Mouse (Mus musculus) spleen, adult 2 months (tissue): ENCODE data around the gene 9530003J23Rik. TPM values are rescaled to one million over a fixed set of nuclear protein-coding genes. Genes with fewer than 3 reads are reported as not detected.
"Not testable (repeated sequence)": the region's sequence is repeated elsewhere in the genome, so short reads cannot be mapped to it uniquely, and the experiment has no call there.

Source experiments
- DNase-seq, 2 experiments: peaks; one replicate each; pipeline versions ENCODE4 v3.0.0 to v3.0.0-alpha.2; 2012 to 2021; ENCODE audit warnings: low spot score in 2 of 2, low read depth in 1 of 2
- H3K27ac ChIP-seq: fragments of 200-500 bp; 2 replicates; pipeline ENCODE4 v1.5.1; 2012; ENCODE audit warnings: low read length, inconsistent platforms; ENCODE audit not compliant: insufficient read depth
- H3K27me3 ChIP-seq: fragments of 200-500 bp; 2 replicates; pipeline ENCODE4 v1.6.1; 2012; ENCODE audit warnings: mild to moderate bottlenecking, moderate library complexity, low read length, inconsistent platforms; ENCODE audit not compliant: control insufficient read depth, insufficient read depth
- H3K36me3 ChIP-seq: fragments of 200-500 bp; 2 replicates; pipeline ENCODE4 v1.6.1; 2012; ENCODE audit warnings: mild to moderate bottlenecking, low read length, inconsistent platforms; ENCODE audit not compliant: control insufficient read depth, insufficient read depth
- H3K4me1 ChIP-seq: fragments of 200-500 bp; 2 replicates; pipeline ENCODE4 v1.6.1; 2011; ENCODE audit warnings: inconsistent platforms; ENCODE audit not compliant: control insufficient read depth, insufficient read depth, insufficient read length
- H3K4me3 ChIP-seq: fragments of 200-500 bp; 2 replicates; pipeline ENCODE4 v1.5.1; 2011; ENCODE audit warnings: mild to moderate bottlenecking, inconsistent platforms; ENCODE audit not compliant: insufficient read depth, insufficient read length; ENCODE audit errors: extremely low read depth
- CTCF ChIP-seq: fragments of 200-500 bp; IDR thresholded peaks from 2 replicates; pipeline ENCODE4 v1.5.1; 2011; ENCODE audit warnings: mild to moderate bottlenecking, inconsistent platforms; ENCODE audit not compliant: insufficient read depth, insufficient read length, insufficient replicate concordance; ENCODE audit errors: extremely low read depth
- POLR2A ChIP-seq: fragments of 200-500 bp; IDR thresholded peaks from 2 replicates; pipeline ENCODE4 v1.6.1; 2011; ENCODE audit warnings: low read depth, low read length, inconsistent platforms
- WGBS: fragments of 180-500 bp; shearing (Covaris S2); methylation state at CpG from one replicate; pipeline ENCODE4 v1.1.7; 2018; 5-methylcytosine and 5-hydroxymethylcytosine counted together
- polyA plus RNA-seq: library from polyadenylated mRNA; depleted of rRNA; stranded (reverse); fragments of >200 nt; gene quantifications from 2 replicates; pipeline ENCODE4 v1.2.3, GENCODE M21; 2012; rRNA removed

Gene 9530003J23Rik
- polyA plus RNA-seq = not detected in 2 replicates

GRCm38 (mm10) chr10:117238603-117239002 is at the start of gene 9530003J23Rik:
Gene 9530003J23Rik, minus strand, starts transcription at chr10:117238703.
- 90% methylated on average over 12 of the region's 12 CpGs for WGBS
- no peak within 1 kb of the TSS for H3K27ac ChIP-seq
- no peak for DNase-seq
- TF ChIP-seq POLR2A (no peak), CTCF (no peak)
- no peak within 1 kb of the TSS for H3K4me3 ChIP-seq
- no peaks in the 10 kb centered on the region for H3K4me1 ChIP-seq
- H3K27me3 ChIP-seq = no peaks in the 10 kb centered on the region
- H3K36me3 ChIP-seq = no peaks in the 10 kb centered on the region

GRCm38 (mm10) chr10:117287226-117287850 is 48.8 kb upstream of the 9530003J23Rik start:
- DNase-seq = no peak
- H3K4me3 ChIP-seq = no peak overlapping the region
- no peaks in the 10 kb centered on the region for H3K36me3 ChIP-seq
- TF ChIP-seq POLR2A = no peak
- no peak for TF ChIP-seq CTCF
- 75% methylated on average over 3 of the region's 3 CpGs for WGBS
- H3K27me3 ChIP-seq = no peaks in the 10 kb centered on the region
- H3K27ac ChIP-seq = no peak overlapping the region
- no peaks in the 10 kb centered on the region for H3K4me1 ChIP-seq

- WGBS = 92% methylated on average over 6 of the region's 6 CpGs
- TF ChIP-seq POLR2A = no peak
- no peaks in the 10 kb centered on the region for H3K4me1 ChIP-seq
- no peak for DNase-seq
- no peak overlapping the region for H3K4me3 ChIP-seq
- H3K27me3 ChIP-seq = no peaks in the 10 kb centered on the region
- no peaks in the 10 kb centered on the region for H3K36me3 ChIP-seq
- no peak overlapping the region for H3K27ac ChIP-seq
Measured at GRCm38 (mm10) chr10:117286366-117286970, 48.0 kb upstream of the 9530003J23Rik start.

GRCm38 (mm10) chr10:117285584-117285983 is 47.1 kb upstream of the 9530003J23Rik start:
- H3K36me3 ChIP-seq, DNase-seq, H3K4me3 ChIP-seq, H3K4me1 ChIP-seq, H3K27me3 ChIP-seq, H3K27ac ChIP-seq: not testable (repeated sequence)
- WGBS = 11% methylated on average over 4 of the region's 7 CpGs

GRCm38 (mm10) chr10:117284578-117285520 is 46.3 kb upstream of the 9530003J23Rik start:
- Histone ChIP-seq H3K4me3 (no peak overlapping the region), H3K27ac (no peak overlapping the region; the same call in 1 of the 2 replicates), H3K27me3 (no peaks in the 10 kb centered on the region), H3K4me1 (no peaks in the 10 kb centered on the region), H3K36me3 (no peaks in the 10 kb centered on the region)
- DNase-seq = no peak
- TF ChIP-seq POLR2A (no peak), CTCF (no peak)
- WGBS = 85% methylated on average over 10 of the region's 10 CpGs

GRCm38 (mm10) chr10:117283871-117284577 is 45.5 kb upstream of the 9530003J23Rik start:
- Histone ChIP-seq H3K36me3 (no peaks in the 10 kb centered on the region), H3K27me3 (no peaks in the 10 kb centered on the region), H3K4me1 (no peaks in the 10 kb centered on the region), H3K27ac (no peak overlapping the region; the same call in 1 of the 2 replicates), H3K4me3 (no peak overlapping the region)
- DNase-seq = no peak
- TF ChIP-seq POLR2A (no peak), CTCF (no peak)
- WGBS = 86% methylated on average over 7 of the region's 7 CpGs

GRCm38 (mm10) chr10:117283196-117283595 is 44.7 kb upstream of the 9530003J23Rik start:
- DNase-seq, H3K4me1 ChIP-seq, H3K27ac ChIP-seq, H3K27me3 ChIP-seq, H3K36me3 ChIP-seq, H3K4me3 ChIP-seq: not testable (repeated sequence)
- WGBS = 83% methylated on average over 4 of the region's 4 CpGs
